Mouse (Mus musculus): ENCODE results near the gene Aldh1b1. TPM values are rescaled to one million over a fixed set of nuclear protein-coding genes. Genes with fewer than 3 reads are reported as not detected.

Aldh1b1 gene
- polyA plus RNA-seq, 1 experiment from 2014 or later: 5.0 TPM

DNA sequence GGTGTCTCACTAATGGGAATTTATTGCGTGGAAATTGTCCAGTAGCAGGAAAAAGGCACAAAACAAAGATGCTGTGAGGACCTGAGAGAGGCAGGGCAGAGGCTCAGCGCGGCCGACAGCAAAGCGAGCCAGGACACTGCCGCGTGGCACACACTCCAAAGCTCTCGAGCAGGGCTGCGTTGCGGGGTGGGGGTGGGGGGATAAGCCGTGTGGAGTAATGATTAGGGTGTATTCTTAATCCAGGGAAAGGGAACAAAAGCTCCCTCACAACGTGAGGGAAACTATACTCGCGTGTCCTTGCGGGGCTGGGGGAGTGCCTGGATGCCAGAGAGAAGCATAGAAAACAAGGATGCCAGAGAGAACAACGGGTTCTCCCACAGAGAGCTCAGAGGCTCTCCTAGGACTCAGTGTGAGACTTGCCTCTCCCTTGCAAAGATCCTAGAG, 33.7 kb upstream of the Aldh1b1 start:
- peaks cover 97% of the 10 kb centered on the region for H3K27me3 ChIP-seq (replicated peaks; ENCODE audit: low read depth, poor library complexity, severe bottlenecking)
- H3K4me1 ChIP-seq: peaks cover 68% of the 10 kb centered on the region
- H3K27ac ChIP-seq (replicated peaks): peak overlapping the region; percentile 80
- H3K4me3 ChIP-seq: peak overlapping the region; percentile 45
- H3K9me3 ChIP-seq: no peaks in the 10 kb centered on the region
- no peaks in the 10 kb centered on the region for H3K36me3 ChIP-seq (replicated peaks)
- DNase-seq (ENCODE audit: low spot score): peak; percentile 51
- WGBS: 1% methylated on average over 16 of the region's 16 CpGs

DNA sequence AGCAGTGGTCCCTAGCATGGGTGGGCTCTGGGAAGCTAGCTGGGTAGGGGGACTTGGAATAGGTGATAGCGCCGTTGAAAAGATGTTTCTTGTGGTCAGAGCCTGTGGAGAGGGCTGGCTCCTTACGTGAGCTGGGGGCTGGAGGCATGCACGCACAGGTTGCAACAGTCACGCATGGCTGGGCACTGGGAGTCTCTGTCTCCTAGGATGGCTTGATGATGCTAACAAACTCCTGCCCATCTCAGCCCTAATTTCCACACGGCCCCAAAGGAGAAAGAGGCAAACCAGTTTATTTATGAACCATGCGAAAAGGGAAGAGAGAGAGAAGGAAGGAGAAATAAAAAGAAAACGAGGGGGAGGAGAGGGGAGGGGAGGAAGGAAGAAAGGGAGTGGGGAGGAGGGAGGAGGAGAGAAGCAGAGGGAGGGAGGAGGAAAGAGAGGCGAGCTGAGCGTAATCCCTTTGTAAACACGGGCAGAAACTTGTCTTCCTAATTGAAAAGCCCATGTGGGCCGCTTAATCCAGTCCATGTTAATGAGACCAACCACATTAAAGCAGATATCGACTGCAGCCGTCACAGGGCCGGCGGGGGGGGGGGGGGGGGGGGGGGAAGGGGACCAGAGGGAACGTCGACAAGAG, 33.1 kb upstream of the Aldh1b1 start:
- Histone ChIP-seq H3K27ac (replicated peaks) (peak overlapping the region; percentile 80), H3K9me3 (no peaks in the 10 kb centered on the region), H3K4me1 (peaks cover 73% of the 10 kb centered on the region), H3K36me3 (replicated peaks) (no peaks in the 10 kb centered on the region), H3K27me3 (replicated peaks; ENCODE audit: low read depth, poor library complexity, severe bottlenecking) (peaks cover 99% of the 10 kb centered on the region), H3K4me3 (peak overlapping the region; percentile 45)
- under 1% methylated on average over 14 of the region's 18 CpGs for WGBS
- peak; percentile 35 for DNase-seq (ENCODE audit: low spot score)

- WGBS: 73% methylated on average over 7 of the region's 7 CpGs
- H3K9me3 ChIP-seq: no peaks in the 10 kb centered on the region
- H3K36me3 ChIP-seq (replicated peaks): no peaks in the 10 kb centered on the region
- H3K27me3 ChIP-seq (replicated peaks; ENCODE audit: low read depth, poor library complexity, severe bottlenecking): peaks cover 96% of the 10 kb centered on the region
- no peak overlapping the region for H3K27ac ChIP-seq (replicated peaks)
- no peak overlapping the region for H3K4me3 ChIP-seq
- H3K4me1 ChIP-seq: peaks cover 84% of the 10 kb centered on the region
- DNase-seq (ENCODE audit: low spot score): no peak
These were observed 32.0 kb upstream of the Aldh1b1 start for GRCm38 (mm10) chr4:45766774-45767173.

GRCm38 (mm10) chr4:45767891-45768558, 30.8 kb upstream of the Aldh1b1 start:
- no peak overlapping the region for H3K4me3 ChIP-seq
- WGBS: 64% methylated on average over 11 of the region's 11 CpGs
- H3K36me3 ChIP-seq (replicated peaks): no peaks in the 10 kb centered on the region
- H3K9me3 ChIP-seq: no peaks in the 10 kb centered on the region
- H3K27me3 ChIP-seq (replicated peaks; ENCODE audit: low read depth, poor library complexity, severe bottlenecking): peaks cover 95% of the 10 kb centered on the region
- H3K4me1 ChIP-seq: peaks cover 84% of the 10 kb centered on the region
- no peak for DNase-seq (ENCODE audit: low spot score)
- H3K27ac ChIP-seq (replicated peaks): no peak overlapping the region

DNA sequence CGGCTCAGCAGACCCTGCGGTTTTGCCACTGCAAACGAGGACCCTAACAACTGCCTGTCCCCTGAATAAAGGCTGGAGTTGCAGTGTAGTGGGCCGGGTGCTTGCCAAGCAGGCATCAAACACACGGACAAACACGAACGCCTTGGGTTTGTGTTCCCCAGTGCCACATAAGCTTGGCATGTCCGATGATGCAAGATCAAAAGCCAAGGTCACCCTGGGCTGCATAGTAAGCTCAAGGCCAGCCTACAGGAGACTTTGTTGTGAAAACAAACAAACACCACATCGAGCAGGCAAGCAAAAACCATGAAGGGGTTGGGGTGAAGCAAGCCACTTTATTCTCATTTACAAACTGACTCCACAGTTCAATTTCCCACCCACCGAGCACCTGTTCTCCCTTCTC, 29.7 kb upstream of the Aldh1b1 start:
- Histone ChIP-seq H3K9me3 (no peaks in the 10 kb centered on the region), H3K27me3 (replicated peaks; ENCODE audit: low read depth, poor library complexity, severe bottlenecking) (peaks cover 84% of the 10 kb centered on the region), H3K36me3 (replicated peaks) (no peaks in the 10 kb centered on the region), H3K4me1 (peaks cover 73% of the 10 kb centered on the region), H3K27ac (replicated peaks) (no peak overlapping the region), H3K4me3 (no peak overlapping the region)
- WGBS: 46% methylated on average over 10 of the region's 10 CpGs
- no peak for DNase-seq (ENCODE audit: low spot score)

DNA sequence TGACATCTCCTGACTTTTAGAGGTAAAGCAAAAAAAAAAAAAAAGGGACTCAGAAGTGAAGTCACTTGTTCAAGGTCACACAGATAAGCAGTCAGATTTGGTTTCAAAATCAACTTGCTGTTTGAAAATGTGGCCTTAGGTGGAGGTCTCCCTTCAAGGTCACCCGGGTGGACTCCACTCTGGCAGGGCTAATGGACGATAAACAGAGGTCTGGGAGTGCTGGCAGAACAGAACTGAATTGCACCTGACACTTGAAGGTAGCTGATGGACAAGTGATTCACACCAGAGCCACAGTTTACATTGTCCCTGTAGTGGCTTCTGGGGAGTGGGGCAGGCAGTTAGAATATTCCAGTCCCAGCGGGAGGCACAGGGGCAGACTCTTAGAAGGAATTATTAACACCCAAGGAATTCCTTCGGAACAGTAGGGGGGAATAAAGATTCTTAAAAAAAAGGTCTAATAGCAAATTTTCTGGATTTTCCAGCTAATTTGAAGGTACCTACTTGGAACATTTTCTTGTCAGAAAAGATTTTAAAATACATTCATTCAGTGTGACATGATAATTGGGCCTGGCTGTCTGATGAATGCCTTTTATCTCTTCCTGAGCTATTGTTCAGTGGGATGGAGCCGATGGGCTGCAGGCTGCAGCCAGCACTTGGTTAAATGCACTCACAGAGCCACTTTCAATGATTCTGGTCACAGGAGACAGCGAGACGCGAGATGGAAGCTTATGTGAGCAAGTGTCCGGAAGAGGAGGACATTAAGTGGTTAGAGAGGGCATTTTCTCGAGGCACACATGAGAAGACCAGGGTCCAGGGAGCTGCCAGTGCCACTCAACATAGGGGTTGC, 28.8 kb upstream of the Aldh1b1 start:
- H3K4me3 ChIP-seq: 0 out of 2 replicates have a peak overlapping the region, but pooled peaks have one; percentile 0
- peak overlapping the region; percentile 8 for H3K27ac ChIP-seq (replicated peaks)
- H3K27me3 ChIP-seq (replicated peaks; ENCODE audit: low read depth, poor library complexity, severe bottlenecking): peaks cover 75% of the 10 kb centered on the region
- 4% methylated on average over 10 of the region's 10 CpGs for WGBS
- no peak for DNase-seq (ENCODE audit: low spot score)
- peaks cover 64% of the 10 kb centered on the region for H3K4me1 ChIP-seq
- H3K36me3 ChIP-seq (replicated peaks): no peaks in the 10 kb centered on the region
- H3K9me3 ChIP-seq: no peaks in the 10 kb centered on the region

DNA sequence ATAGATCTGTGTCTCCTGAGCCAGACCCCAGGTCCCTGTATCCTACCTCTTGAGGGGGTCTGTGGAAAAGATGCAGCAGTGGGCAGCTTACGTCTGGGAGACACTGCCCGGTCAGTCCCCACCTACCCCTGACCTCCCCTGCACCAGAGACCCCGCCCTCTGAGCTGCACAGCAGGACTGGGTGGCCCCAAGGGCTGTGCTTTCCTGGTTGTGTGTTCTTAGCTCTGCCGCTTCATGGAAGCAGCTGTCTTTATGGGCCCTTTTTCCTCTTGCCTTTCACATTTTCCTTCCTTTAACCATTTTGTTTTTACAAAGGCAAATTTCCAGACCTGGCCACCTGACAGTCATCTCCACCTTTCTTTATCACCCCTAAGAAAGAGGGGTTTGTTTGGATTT, 28.2 kb upstream of the Aldh1b1 start:
- Histone ChIP-seq H3K4me1 (peaks cover 58% of the 10 kb centered on the region), H3K9me3 (no peaks in the 10 kb centered on the region), H3K27me3 (replicated peaks; ENCODE audit: low read depth, poor library complexity, severe bottlenecking) (peaks cover 69% of the 10 kb centered on the region), H3K4me3 (0 out of 2 replicates have a peak overlapping the region, but pooled peaks have one; percentile 0), H3K36me3 (replicated peaks) (no peaks in the 10 kb centered on the region), H3K27ac (replicated peaks) (peak overlapping the region; percentile 8)
- DNase-seq (ENCODE audit: low spot score): no peak
- WGBS: 7% methylated on average over 4 of the region's 4 CpGs

GRCm38 (mm10) chr4:45771173-45771572, 27.6 kb upstream of the Aldh1b1 start:
- Histone ChIP-seq H3K27me3 (replicated peaks; ENCODE audit: low read depth, poor library complexity, severe bottlenecking) (peaks cover 63% of the 10 kb centered on the region), H3K4me1 (peaks cover 53% of the 10 kb centered on the region)

GRCm38 (mm10) chr4:45771619-45772018, 27.2 kb upstream of the Aldh1b1 start:
- peaks cover 59% of the 10 kb centered on the region for H3K27me3 ChIP-seq (replicated peaks; ENCODE audit: low read depth, poor library complexity, severe bottlenecking)
- peak overlapping the region; percentile 8; the same call in 1 of the 2 replicates for H3K27ac ChIP-seq (replicated peaks)
- H3K4me1 ChIP-seq: peaks cover 50% of the 10 kb centered on the region

More at GRCm38 (mm10) chr4:45771173-45771572, 27.6 kb upstream of the Aldh1b1 start:
- no peaks in the 10 kb centered on the region for H3K36me3 ChIP-seq (replicated peaks)
- H3K9me3 ChIP-seq: no peaks in the 10 kb centered on the region
- H3K4me3 ChIP-seq: no peak overlapping the region
- no peak for DNase-seq (ENCODE audit: low spot score)
- WGBS: 13% methylated on average over 8 of the region's 8 CpGs
- H3K27ac ChIP-seq (replicated peaks): peak overlapping the region; percentile 8; the same call in 1 of the 2 replicates

GRCm38 (mm10) chr4:45783671-45784070, 15.2 kb upstream of the Aldh1b1 start:
- Histone ChIP-seq H3K4me1 (peaks cover 12% of the 10 kb centered on the region), H3K9me3 (no peaks in the 10 kb centered on the region), H3K4me3 (no peak overlapping the region), H3K27ac (replicated peaks) (no peak overlapping the region), H3K36me3 (replicated peaks) (no peaks in the 10 kb centered on the region), H3K27me3 (replicated peaks; ENCODE audit: low read depth, poor library complexity, severe bottlenecking) (peaks cover 10% of the 10 kb centered on the region; the same call in 1 of the 2 replicates)
- 73% methylated on average over 1 of the region's 1 CpGs for WGBS
- no peak for DNase-seq (ENCODE audit: low spot score)

More at GRCm38 (mm10) chr4:45771619-45772018, 27.2 kb upstream of the Aldh1b1 start:
- peak; percentile 83 for DNase-seq (ENCODE audit: low spot score)
- Histone ChIP-seq H3K9me3 (no peaks in the 10 kb centered on the region), H3K4me3 (no peak overlapping the region), H3K36me3 (replicated peaks) (no peaks in the 10 kb centered on the region)
- WGBS: 4% methylated on average over 5 of the region's 5 CpGs

GRCm38 (mm10) chr4:45785959-45786358, 12.9 kb upstream of the Aldh1b1 start:
- no peak for DNase-seq (ENCODE audit: low spot score)
- WGBS: 41% methylated on average over 2 of the region's 2 CpGs

DNA sequence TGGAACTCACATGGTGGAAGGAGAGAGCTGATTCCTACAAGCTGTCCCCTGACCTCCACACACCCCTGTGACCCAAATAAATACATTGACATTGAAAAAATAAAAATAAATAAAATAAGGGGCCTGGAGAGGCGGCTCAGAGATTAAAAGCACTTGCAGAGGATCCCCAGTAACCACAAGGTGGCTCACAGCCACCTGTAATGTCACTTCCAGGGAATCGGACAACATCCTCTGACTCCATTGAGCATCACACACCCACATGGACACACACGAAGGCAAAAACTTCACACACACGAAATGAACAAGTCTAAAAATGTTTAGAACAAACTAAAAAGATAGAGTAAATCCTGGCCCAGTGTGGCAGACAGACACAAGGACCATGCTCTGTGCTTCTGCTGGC, 12.1 kb upstream of the Aldh1b1 start:
- Histone ChIP-seq H3K36me3 (replicated peaks) (no peaks in the 10 kb centered on the region), H3K9me3 (no peaks in the 10 kb centered on the region), H3K4me3 (no peak overlapping the region), H3K27ac (replicated peaks) (no peak overlapping the region), H3K4me1 (peaks cover 28% of the 10 kb centered on the region), H3K27me3 (replicated peaks; ENCODE audit: low read depth, poor library complexity, severe bottlenecking) (peaks cover 19% of the 10 kb centered on the region)
- DNase-seq (ENCODE audit: low spot score): no peak
- WGBS: 63% methylated on average over 4 of the region's 4 CpGs

More at GRCm38 (mm10) chr4:45785959-45786358, 12.9 kb upstream of the Aldh1b1 start:
- H3K27me3 ChIP-seq (replicated peaks; ENCODE audit: low read depth, poor library complexity, severe bottlenecking): peaks cover 19% of the 10 kb centered on the region
- no peak overlapping the region for H3K27ac ChIP-seq (replicated peaks)
- H3K4me1 ChIP-seq: peaks cover 28% of the 10 kb centered on the region
- no peak overlapping the region for H3K4me3 ChIP-seq
- no peaks in the 10 kb centered on the region for H3K36me3 ChIP-seq (replicated peaks)
- H3K9me3 ChIP-seq: no peaks in the 10 kb centered on the region

All from embryonic facial prominence, embryonic 10.5 days (tissue).